33 mouse cellular contexts compared by ENCODE assay signal in the genomic region with DNA sequence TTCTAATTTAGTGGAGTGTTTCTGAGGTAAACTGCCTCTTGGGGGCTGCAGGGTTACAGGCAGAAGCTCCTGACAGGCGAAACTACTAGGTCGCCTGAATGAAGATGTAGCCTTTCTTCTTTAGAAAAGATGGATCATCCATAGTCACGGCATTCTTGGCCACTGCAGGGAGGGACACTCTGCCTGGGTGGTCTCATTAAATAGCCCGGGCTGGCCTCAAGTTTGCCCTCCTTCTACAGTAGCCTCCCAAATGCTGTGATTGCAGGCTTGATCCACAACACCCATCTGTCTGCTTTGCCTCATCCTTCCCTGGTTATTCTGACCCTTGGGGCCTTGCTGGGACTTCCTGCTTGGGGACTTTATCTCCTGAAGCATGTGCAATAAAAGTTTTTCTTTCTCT.
"Had no signal": no experiment of that assay in that cellular context is flagged by ENCODE, and none has a peak within 500 bp of the region (broad histone marks: within the 10 kb centered on the region; RNA-seq: fewer than 3 reads in every experiment).

No protein-coding gene starts in this region.

- H3K36me3 ChIP-seq: heart, embryonic 10.5 days; heart, embryonic 12.5 days; heart, embryonic 13.5 days; heart, embryonic 15.5 days; hindbrain, embryonic 10.5 days; hindbrain, embryonic 12.5 days; hindbrain, embryonic 13.5 days; hindbrain, embryonic 15.5 days; kidney, embryonic 15.5 days had no signal

- ATAC-seq: hindbrain, embryonic 16.5 days; hindbrain, postnatal 0 days; inflammation-experienced regulatory T-cells, adult 6 months had no signal

- H3K4me1 ChIP-seq: hindbrain, embryonic 12.5 days had no signal

- H3K9me3 ChIP-seq: heart, embryonic 10.5 days; heart, embryonic 12.5 days; heart, embryonic 13.5 days; heart, embryonic 15.5 days; hindbrain, embryonic 10.5 days; hindbrain, embryonic 12.5 days; hindbrain, embryonic 13.5 days; hindbrain, embryonic 15.5 days; kidney, embryonic 15.5 days had no signal

- H3K9ac ChIP-seq: heart, embryonic 12.5 days; heart, embryonic 13.5 days; heart, embryonic 15.5 days; hindbrain, embryonic 12.5 days; hindbrain, embryonic 13.5 days; hindbrain, embryonic 14.5 days; hindbrain, embryonic 15.5 days; kidney, embryonic 15.5 days had no signal

- H3K27me3 ChIP-seq: heart, embryonic 12.5 days; heart, embryonic 13.5 days; heart, embryonic 15.5 days; hindbrain, embryonic 15.5 days had no signal

- H3K4me2 ChIP-seq: heart, embryonic 11.5 days; heart, embryonic 12.5 days; heart, embryonic 13.5 days; heart, embryonic 15.5 days; hindbrain, embryonic 12.5 days; hindbrain, embryonic 13.5 days; hindbrain, embryonic 14.5 days; hindbrain, embryonic 15.5 days; kidney, embryonic 15.5 days had no signal

- H3K4me3 ChIP-seq: heart, adult 2 months; heart, embryonic 10.5 days; heart, embryonic 12.5 days; heart, embryonic 13.5 days; heart, embryonic 15.5 days; hindbrain, embryonic 10.5 days; hindbrain, embryonic 12.5 days; hindbrain, embryonic 13.5 days; hindbrain, embryonic 15.5 days; kidney, embryonic 15.5 days; layer of hippocampus, adult 2 months had no signal

- H3K27ac ChIP-seq: heart, adult 2 months; heart, embryonic 10.5 days; heart, embryonic 13.5 days; heart, embryonic 15.5 days; hindbrain, embryonic 10.5 days; hindbrain, embryonic 12.5 days; hindbrain, embryonic 13.5 days; hindbrain, embryonic 14.5 days; hindbrain, embryonic 15.5 days; hindbrain, postnatal 0 days; kidney, embryonic 15.5 days; kidney, postnatal 0 days; layer of hippocampus, adult 2 months had no signal

- DNase-seq: heart, adult 18-20 months; heart, adult 2 months; heart, postnatal 10 days; heart, postnatal 14 days; heart, postnatal 36 days; heart, postnatal 4 days; kidney, adult 11 months; kidney, adult 18-20 months; kidney, adult 2 months; kidney, adult 8-10 months; kidney, postnatal 10 days; kidney, postnatal 14 days; kidney, postnatal 25 days; kidney, postnatal 36 days; kidney, postnatal 4 days; layer of hippocampus, adult 9-11 months; layer of hippocampus, postnatal 36 days had no signal
